9 mouse cellular contexts compared by ENCODE assay signal in genomic region chr3:90540904-90541303, GRCm38 (mm10). TPM values are rescaled to one million over a fixed set of nuclear protein-coding genes. Genes with fewer than 3 reads are reported as not detected.
DNase-seq lines count a peak whose midpoint lies in the region; ATAC-seq and TF ChIP-seq lines count a peak whose summit lies in the region.
"Had no signal": no experiment of that assay in that cellular context is flagged by ENCODE, and none has a peak within 500 bp of the region (broad histone marks: within the 10 kb centered on the region; RNA-seq: fewer than 3 reads in every experiment).

No protein-coding gene starts in this region.

- peak overlapping the region; percentile 96 for H3K27ac ChIP-seq in heart, adult 2 months
- H3K27ac ChIP-seq in intestine, postnatal 0 days (ENCODE audit: low read depth, low read length) = no peak overlapping the region
- H3K27ac ChIP-seq in limb, embryonic 14.5 days (replicated peaks; ENCODE audit: low read depth, low read length) = 0 out of 2 replicates have a peak overlapping the region, but pooled peaks have one; percentile 13
- H3K27ac ChIP-seq in neural tube, embryonic 13.5 days (replicated peaks) = no peak overlapping the region; the same call in 1 of the 2 replicates

- peak overlapping the region; percentile 79 for H3K9ac ChIP-seq in heart, adult 2 months (ENCODE audit: low read depth, low read length)
- H3K9ac ChIP-seq in intestine, postnatal 0 days (ENCODE audit: low read depth, low read length) = 0 out of 2 replicates have a peak overlapping the region, but pooled peaks have one; percentile 4
- no peak overlapping the region; the same call in 1 of the 2 replicates for H3K9ac ChIP-seq in limb, embryonic 14.5 days (ENCODE audit: low read depth, low read length, severe bottlenecking)
- no peak overlapping the region for H3K9ac ChIP-seq in neural tube, embryonic 13.5 days

- peak; percentile 24 for DNase-seq in gastrocnemius, postnatal 25 days
- DNase-seq in gastrocnemius, adult 8-10 months (ENCODE audit: low spot score in 2 of 2) = no peak
- DNase-seq in heart, adult 2 months = peak; percentile 68 to 69
- no peak for DNase-seq in limb, embryonic 14.5 days (ENCODE audit: low spot score)
- no peak for DNase-seq in gastrocnemius, postnatal 10 days
- no peak for DNase-seq in urinary bladder, adult 18-20 months (ENCODE audit: low spot score in 2 of 2)

- H3K4me1 ChIP-seq in heart, adult 2 months (ENCODE audit: control insufficient read depth, insufficient read depth, low read length) = peaks cover 10% of the 10 kb centered on the region
- H3K4me1 ChIP-seq in intestine, postnatal 0 days (replicated peaks; ENCODE audit: control insufficient read depth, insufficient read depth, low read length) = no peaks in the 10 kb centered on the region
- peaks cover 11% of the 10 kb centered on the region for H3K4me1 ChIP-seq in limb, embryonic 14.5 days (ENCODE audit: control insufficient read depth, insufficient read depth, low read length)
- H3K4me1 ChIP-seq in neural tube, embryonic 13.5 days (replicated peaks) = no peaks in the 10 kb centered on the region; the same call in 1 of the 2 replicates

- WGBS in heart, adult 2 months = 48% methylated on average over 4 of the region's 4 CpGs
- 82% methylated on average over 4 of the region's 4 CpGs for WGBS in intestine, postnatal 0 days
- WGBS in limb, embryonic 14.5 days = 64% methylated on average over 4 of the region's 4 CpGs
- WGBS in neural tube, embryonic 13.5 days = 34% methylated on average over 4 of the region's 4 CpGs

- H3K36me3 ChIP-seq in heart, adult 2 months (ENCODE audit: control insufficient read depth, insufficient read depth, low read length) = no peaks in the 10 kb centered on the region
- H3K36me3 ChIP-seq in intestine, postnatal 0 days (ENCODE audit: control insufficient read depth, insufficient read depth) = no peaks in the 10 kb centered on the region; the same call in 1 of the 2 replicates
- no peaks in the 10 kb centered on the region for H3K36me3 ChIP-seq in limb, embryonic 14.5 days (ENCODE audit: control insufficient read depth, insufficient read depth, low read length)
- no peaks in the 10 kb centered on the region for H3K36me3 ChIP-seq in neural tube, embryonic 13.5 days

- peak; percentile 91 for TF ChIP-seq POLR2A in heart, adult 2 months (IDR thresholded peaks at IDR 0.05; ENCODE audit: insufficient read depth, low read depth, low read length)
- TF ChIP-seq POLR2A in limb, embryonic 14.5 days (IDR thresholded peaks at IDR 0.05; ENCODE audit: borderline replicate concordance, extremely low read depth, insufficient read depth, insufficient read length) = no peak

- peak; percentile 74 for TF ChIP-seq EP300 in heart, adult 2 months (IDR thresholded peaks at IDR 0.05; ENCODE audit: insufficient read depth, low read depth, low read length)

- peaks cover 3% of the 10 kb centered on the region; the same call in 1 of the 2 replicates for H3K79me2 ChIP-seq in heart, adult 2 months (replicated peaks; ENCODE audit: control insufficient read depth, insufficient read depth, low read length)

- no peaks in the 10 kb centered on the region for H3K9me3 ChIP-seq in intestine, postnatal 0 days (ENCODE audit: control insufficient read depth)
- no peaks in the 10 kb centered on the region for H3K9me3 ChIP-seq in limb, embryonic 14.5 days (ENCODE audit: control insufficient read depth, low read length)
- no peaks in the 10 kb centered on the region for H3K9me3 ChIP-seq in neural tube, embryonic 13.5 days

- no peaks in the 10 kb centered on the region for H3K27me3 ChIP-seq in heart, adult 2 months (ENCODE audit: control insufficient read depth, insufficient read depth, low read length)
- H3K27me3 ChIP-seq in intestine, postnatal 0 days (replicated peaks; ENCODE audit: control insufficient read depth, insufficient read depth, low read length) = no peaks in the 10 kb centered on the region
- H3K27me3 ChIP-seq in limb, embryonic 14.5 days (ENCODE audit: control insufficient read depth, insufficient read depth, low read length) = no peaks in the 10 kb centered on the region
- H3K27me3 ChIP-seq in neural tube, embryonic 13.5 days = no peaks in the 10 kb centered on the region

- no peak for TF ChIP-seq CTCF in heart, adult 2 months (IDR thresholded peaks at IDR 0.05)
- TF ChIP-seq CTCF in intestine, postnatal 0 days (IDR thresholded peaks at IDR 0.05; ENCODE audit: low read depth) = no peak

- peak overlapping the region; percentile 52 for H3K4me3 ChIP-seq in heart, adult 2 months
- H3K4me3 ChIP-seq in intestine, postnatal 0 days (ENCODE audit: low read depth, low read length) = no peak overlapping the region
- no peak overlapping the region for H3K4me3 ChIP-seq in limb, embryonic 14.5 days (replicated peaks; ENCODE audit: low read length)
- H3K4me3 ChIP-seq in neural tube, embryonic 13.5 days = no peak overlapping the region
- H3K4me3 ChIP-seq: erythroblast, embryonic 14.5 days had no signal

- no peak for ATAC-seq in intestine, postnatal 0 days
- ATAC-seq in limb, embryonic 14.5 days (ENCODE audit: low FRiP score, low read depth) = no peak
- ATAC-seq in neural tube, embryonic 13.5 days (ENCODE audit: low read depth) = peak; percentile 71; the same call in 1 of the 2 replicates

- no peak overlapping the region for H3K4me2 ChIP-seq in intestine, postnatal 0 days (replicated peaks; ENCODE audit: low read depth)
- no peak overlapping the region for H3K4me2 ChIP-seq in limb, embryonic 14.5 days (replicated peaks; ENCODE audit: low read depth, low read length, severe bottlenecking)
- H3K4me2 ChIP-seq in neural tube, embryonic 13.5 days = peak overlapping the region; percentile 18; the same call in 1 of the 2 replicates

- intact Hi-C loops in heart, adult 2 months (cut with DNase I) = loop anchor here (2.0 kb wide), 1 partner anchor 16 kb away; no protein-coding TSS in a partner anchor

RNA-seq across cellular contexts. Expression of gene S100a16, which starts 3.9 kb away (rescaled TPM):
- total RNA-seq in gastrocnemius, postnatal 25 days (2021) = 10 to 100 TPM; 62.7 to 69.8 TPM
- total RNA-seq in gastrocnemius, adult 8-10 months (2022) = 10 to 100 TPM; 50.1 to 57.1 (median 51.9) TPM
- total RNA-seq in heart, adult 2 months (2021) = 10 to 100 TPM; 65.5 to 69.6 TPM
- polyA plus RNA-seq in heart, adult 2 months (2012; rRNA removed) = 75.2 and 98.3 TPM in 2 replicates
- polyA plus RNA-seq in intestine, postnatal 0 days (2015; fragmentation: Nextera tagmentation; extraction: Ambion mirVana) = 61.6 and 69.1 TPM in 2 replicates
- polyA plus RNA-seq in limb, embryonic 14.5 days (2012; rRNA removed) = 81.6 and 88.6 TPM in 2 replicates
- polyA plus RNA-seq in limb, embryonic 14.5 days (2014; fragmentation: Nextera tagmentation; extraction: Ambion mirVana) = 232 and 269 TPM in 2 replicates
- 31.5 and 37.5 TPM in 2 replicates for polyA plus RNA-seq in neural tube, embryonic 13.5 days (2015; fragmentation: Nextera tagmentation; extraction: Ambion mirVana)
- total RNA-seq in gastrocnemius, postnatal 10 days (2021) = 100 to 1,000 TPM; 124 to 128 TPM

RNA-seq across cellular contexts. Expression of gene S100a14, which starts 14.2 kb away (rescaled TPM):
- under 1 TPM; 0.29 to 0.67 TPM for total RNA-seq in gastrocnemius, postnatal 25 days (2021)
- not detected for total RNA-seq in gastrocnemius, adult 8-10 months (2022)
- total RNA-seq in heart, adult 2 months (2021) = under 1 TPM; 0.23 to 0.50 TPM
- polyA plus RNA-seq in heart, adult 2 months (2012; rRNA removed) = 0.57 TPM in 1 of 2 replicates, not detected in the other
- 0.61 and 1.1 TPM in 2 replicates for polyA plus RNA-seq in intestine, postnatal 0 days (2015; fragmentation: Nextera tagmentation; extraction: Ambion mirVana)
- 21.3 and 51.3 TPM in 2 replicates for polyA plus RNA-seq in limb, embryonic 14.5 days (2012; rRNA removed)
- 23.7 and 33.4 TPM in 2 replicates for polyA plus RNA-seq in limb, embryonic 14.5 days (2014; fragmentation: Nextera tagmentation; extraction: Ambion mirVana)
- polyA plus RNA-seq in neural tube, embryonic 13.5 days (2015; fragmentation: Nextera tagmentation; extraction: Ambion mirVana) = 0.81 TPM in 1 of 2 replicates, not detected in the other
- total RNA-seq in gastrocnemius, postnatal 10 days (2021) = under 1 TPM in 1 of 2 experiments, not detected in 1; 0.23 TPM
- polyA plus RNA-seq: erythroblast, embryonic 14.5 days had no signal

RNA-seq across cellular contexts. Expression of gene S100a3, which starts 19.5 kb away (rescaled TPM):
- not detected for total RNA-seq in gastrocnemius, postnatal 25 days (2021)
- total RNA-seq in gastrocnemius, adult 8-10 months (2022) = not detected
- total RNA-seq in heart, adult 2 months (2021) = not detected
- polyA plus RNA-seq in heart, adult 2 months (2012; rRNA removed) = 0.32 and 0.37 TPM in 2 replicates
- polyA plus RNA-seq in intestine, postnatal 0 days (2015; fragmentation: Nextera tagmentation; extraction: Ambion mirVana) = 0.18 and 0.37 TPM in 2 replicates
- 0.92 and 1.3 TPM in 2 replicates for polyA plus RNA-seq in limb, embryonic 14.5 days (2012; rRNA removed)
- polyA plus RNA-seq in limb, embryonic 14.5 days (2014; fragmentation: Nextera tagmentation; extraction: Ambion mirVana) = 1.00 and 1.1 TPM in 2 replicates
- polyA plus RNA-seq in neural tube, embryonic 13.5 days (2015; fragmentation: Nextera tagmentation; extraction: Ambion mirVana) = 1.4 and 1.9 TPM in 2 replicates
- total RNA-seq in gastrocnemius, postnatal 10 days (2021) = 1 to 10 TPM in 1 of 2 experiments, under 1 TPM in 1; 0.49 to 1.6 TPM
- polyA plus RNA-seq: erythroblast, embryonic 14.5 days had no signal

RNA-seq across cellular contexts. Expression of gene S100a13, which starts 26.7 kb away (rescaled TPM):
- total RNA-seq in gastrocnemius, postnatal 25 days (2021) = 10 to 100 TPM in 1 of 2 experiments, 1 to 10 TPM in 1; 9.5 to 16.8 TPM
- total RNA-seq in gastrocnemius, adult 8-10 months (2022) = 10 to 100 TPM in 3 of 4 experiments, 1 to 10 TPM in 1; 7.5 to 16.2 (median 11.8) TPM
- total RNA-seq in heart, adult 2 months (2021) = 10 to 100 TPM; 28.3 to 29.6 TPM
- 56.7 and 78.0 TPM in 2 replicates for polyA plus RNA-seq in heart, adult 2 months (2012; rRNA removed)
- polyA plus RNA-seq in intestine, postnatal 0 days (2015; fragmentation: Nextera tagmentation; extraction: Ambion mirVana) = 70.3 and 78.7 TPM in 2 replicates
- polyA plus RNA-seq in limb, embryonic 14.5 days (2012; rRNA removed) = 21.7 and 34.1 TPM in 2 replicates
- polyA plus RNA-seq in limb, embryonic 14.5 days (2014; fragmentation: Nextera tagmentation; extraction: Ambion mirVana) = 37.1 and 44.7 TPM in 2 replicates
- 13.9 and 14.9 TPM in 2 replicates for polyA plus RNA-seq in neural tube, embryonic 13.5 days (2015; fragmentation: Nextera tagmentation; extraction: Ambion mirVana)
- 10 to 100 TPM; 15.8 to 17.9 TPM for total RNA-seq in gastrocnemius, postnatal 10 days (2021)

RNA-seq across cellular contexts. Expression of gene S100a1, which starts 26.7 kb away (rescaled TPM):
- 100 to 1,000 TPM; 112 to 150 TPM for total RNA-seq in gastrocnemius, postnatal 25 days (2021)
- 100 to 1,000 TPM; 157 to 190 (median 173) TPM for total RNA-seq in gastrocnemius, adult 8-10 months (2022)
- 1,000 to 10,000 TPM in 1 of 2 experiments, 100 to 1,000 TPM in 1; 871 to 1,070 TPM for total RNA-seq in heart, adult 2 months (2021)
- polyA plus RNA-seq in heart, adult 2 months (2012; rRNA removed) = 1,425 and 1,426 TPM in 2 replicates
- 1,091 and 1,109 TPM in 2 replicates for polyA plus RNA-seq in intestine, postnatal 0 days (2015; fragmentation: Nextera tagmentation; extraction: Ambion mirVana)
- polyA plus RNA-seq in limb, embryonic 14.5 days (2012; rRNA removed) = 23.6 and 33.6 TPM in 2 replicates
- 30.2 and 32.5 TPM in 2 replicates for polyA plus RNA-seq in limb, embryonic 14.5 days (2014; fragmentation: Nextera tagmentation; extraction: Ambion mirVana)
- 9.0 and 13.0 TPM in 2 replicates for polyA plus RNA-seq in neural tube, embryonic 13.5 days (2015; fragmentation: Nextera tagmentation; extraction: Ambion mirVana)
- 10 to 100 TPM; 37.5 to 44.2 TPM for total RNA-seq in gastrocnemius, postnatal 10 days (2021)

Comparison
In these comparisons a context has a peak if more than half of its experiments do, and no peak if none do; other contexts are left out.
1. DNase-seq: peak in gastrocnemius, postnatal 25 days (single experiment) and heart, adult 2 months (2 of 2); none in gastrocnemius, adult 8-10 months (0 of 2), limb, embryonic 14.5 days (single experiment), gastrocnemius, postnatal 10 days (single experiment) and urinary bladder, adult 18-20 months (0 of 2).
2. H3K27ac ChIP-seq: peak in heart, adult 2 months (single experiment) and limb, embryonic 14.5 days (single experiment); none in intestine, postnatal 0 days (single experiment) and neural tube, embryonic 13.5 days (single experiment).
3. H3K9ac ChIP-seq: peak in heart, adult 2 months (single experiment) and intestine, postnatal 0 days (single experiment); none in limb, embryonic 14.5 days (single experiment) and neural tube, embryonic 13.5 days (single experiment).